10 mouse cellular contexts compared by ENCODE assay signal in genomic region chr2:16706227-16706626, GRCm38 (mm10).
DNase-seq lines count a peak whose midpoint lies in the region; ATAC-seq and TF ChIP-seq lines count a peak whose summit lies in the region.
"Had no signal": no experiment of that assay in that cellular context is flagged by ENCODE, and none has a peak within 500 bp of the region (broad histone marks: within the 10 kb centered on the region; RNA-seq: fewer than 3 reads in every experiment).

No protein-coding gene starts in this region.

- no peak for TF ChIP-seq POLR2A in MEL (IDR thresholded peaks at IDR 0.05; ENCODE audit: control insufficient read depth in 1 of 2, insufficient read depth in 1 of 2, low read depth in 1 of 2, low read length in 2 of 2, poor library complexity in 1 of 2)

- H3K4me3 ChIP-seq in gastrocnemius, adult 2 months: no peak overlapping the region
- H3K4me3 ChIP-seq in lung, embryonic 14.5 days (ENCODE audit: low read depth, low read length): no peak overlapping the region
- H3K4me3 ChIP-seq in MEL (ENCODE audit: control insufficient read depth in 1 of 2, insufficient read depth in 1 of 2, low read depth in 2 of 2, low read length in 2 of 2): no peak overlapping the region
- H3K4me3 ChIP-seq in stomach, postnatal 0 days (ENCODE audit: low read depth, low read length): no peak overlapping the region
- no peak overlapping the region for H3K4me3 ChIP-seq in forebrain, embryonic 12.5 days (replicated peaks)
- H3K4me3 ChIP-seq: megakaryocyte, embryonic 14.5 days had no signal

- H3K79me2 ChIP-seq in MEL (ENCODE audit: control insufficient read depth, insufficient read depth, low read length, poor library complexity): no peaks in the 10 kb centered on the region

- intact Hi-C loops in gastrocnemius, adult 2 months (cut with DNase I): no loop called here
- intact Hi-C loops in left cerebral cortex, postnatal 36 days (cut with DNase I): no loop called here

- TF ChIP-seq EP300 in MEL (IDR thresholded peaks at IDR 0.05; ENCODE audit: low read depth in 1 of 2, low read length in 2 of 2): no peak
- no peak for TF ChIP-seq EP300 in stomach, postnatal 0 days (optimal IDR thresholded peaks at IDR 0.05)

- H3K4me1 ChIP-seq in lung, embryonic 14.5 days (ENCODE audit: insufficient read depth): no peaks in the 10 kb centered on the region
- no peaks in the 10 kb centered on the region for H3K4me1 ChIP-seq in MEL (ENCODE audit: control insufficient read depth in 1 of 2, insufficient read depth in 2 of 2, low read length in 2 of 2)
- no peaks in the 10 kb centered on the region for H3K4me1 ChIP-seq in stomach, postnatal 0 days (replicated peaks; ENCODE audit: control insufficient read depth, insufficient read depth)
- H3K4me1 ChIP-seq in forebrain, embryonic 12.5 days: no peaks in the 10 kb centered on the region

- DNase-seq in gastrocnemius, adult 2 months: no peak
- DNase-seq in gastrocnemius, postnatal 4 days (ENCODE audit: low spot score in 2 of 2): no peak
- DNase-seq in lung, embryonic 14.5 days: peak; percentile 55
- no peak for DNase-seq in lung, adult 18-20 months
- DNase-seq in MEL (ENCODE audit: low read depth, low spot score): peak; percentile 19
- no peak for DNase-seq in stomach, postnatal 0 days (ENCODE audit: low spot score)
- DNase-seq in left cerebral cortex, postnatal 36 days (ENCODE audit: low spot score in 2 of 2): no peak
- DNase-seq: cerebellum, adult 9-10 months had no signal

- H3K9me3 ChIP-seq in lung, embryonic 14.5 days (ENCODE audit: low read depth, low read length): no peaks in the 10 kb centered on the region
- H3K9me3 ChIP-seq in MEL (replicated peaks; ENCODE audit: insufficient read depth, low read length): no peaks in the 10 kb centered on the region
- no peaks in the 10 kb centered on the region for H3K9me3 ChIP-seq in stomach, postnatal 0 days (ENCODE audit: control insufficient read depth, low read length)
- no peaks in the 10 kb centered on the region for H3K9me3 ChIP-seq in forebrain, embryonic 12.5 days
- H3K9me3 ChIP-seq: megakaryocyte, embryonic 14.5 days had no signal

- H3K27ac ChIP-seq in gastrocnemius, adult 2 months: no peak overlapping the region
- H3K27ac ChIP-seq in lung, embryonic 14.5 days (ENCODE audit: low read depth): no peak overlapping the region
- no peak overlapping the region for H3K27ac ChIP-seq in MEL (ENCODE audit: control insufficient read depth, low read depth, low read length)
- H3K27ac ChIP-seq in stomach, postnatal 0 days (replicated peaks): no peak overlapping the region
- H3K27ac ChIP-seq in forebrain, embryonic 12.5 days: no peak overlapping the region

- peak; percentile 46 for TF ChIP-seq CTCF in gastrocnemius, adult 2 months (IDR thresholded peaks at IDR 0.05)
- TF ChIP-seq CTCF in lung, embryonic 14.5 days (IDR thresholded peaks at IDR 0.05; ENCODE audit: low read depth): peak; percentile 48; the same call in 1 of the 2 replicates
- TF ChIP-seq CTCF in MEL (IDR thresholded peaks at IDR 0.05 in 2 of 3, conservative IDR thresholded peaks at IDR 0.05 in 1 of 3; ENCODE audit: control insufficient read depth in 1 of 3, insufficient read depth in 1 of 3, low read depth in 2 of 3, low read length in 3 of 3, poor library complexity in 1 of 3, severe bottlenecking in 1 of 3): peak; percentile 22 to 35 (median 35); a peak in 4 of 6 replicates
- peak; percentile 54 for TF ChIP-seq CTCF in stomach, postnatal 0 days (IDR thresholded peaks at IDR 0.05; ENCODE audit: low read depth)

- peak; percentile 18 for TF ChIP-seq RAD21 in MEL (IDR thresholded peaks at IDR 0.05; ENCODE audit: low read depth, low read length)

- no peaks in the 10 kb centered on the region for H3K36me3 ChIP-seq in lung, embryonic 14.5 days (ENCODE audit: insufficient read depth)
- no peaks in the 10 kb centered on the region for H3K36me3 ChIP-seq in MEL (ENCODE audit: control insufficient read depth in 1 of 2, insufficient read depth in 2 of 2, low read length in 2 of 2)
- H3K36me3 ChIP-seq in stomach, postnatal 0 days (ENCODE audit: control insufficient read depth, insufficient read depth, low read length): no peaks in the 10 kb centered on the region
- no peaks in the 10 kb centered on the region for H3K36me3 ChIP-seq in forebrain, embryonic 12.5 days (replicated peaks)

- no peak overlapping the region for H3K9ac ChIP-seq in lung, embryonic 14.5 days
- no peak overlapping the region for H3K9ac ChIP-seq in MEL (ENCODE audit: control insufficient read depth, low read depth, low read length, poor library complexity, severe bottlenecking)
- H3K9ac ChIP-seq in stomach, postnatal 0 days (ENCODE audit: low read length): no peak overlapping the region
- H3K9ac ChIP-seq in forebrain, embryonic 12.5 days: no peak overlapping the region

- no peak for ATAC-seq in lung, embryonic 14.5 days (ENCODE audit: insufficient read depth)
- ATAC-seq in stomach, postnatal 0 days (ENCODE audit: low FRiP score, low TSS enrichment): no peak
- ATAC-seq in forebrain, embryonic 12.5 days (ENCODE audit: low FRiP score): no peak

- no peak overlapping the region for H3K4me2 ChIP-seq in lung, embryonic 14.5 days
- no peak overlapping the region for H3K4me2 ChIP-seq in stomach, postnatal 0 days (replicated peaks; ENCODE audit: low read depth)
- no peak overlapping the region for H3K4me2 ChIP-seq in forebrain, embryonic 12.5 days

- H3K27me3 ChIP-seq in lung, embryonic 14.5 days (ENCODE audit: insufficient read depth, low read length): no peaks in the 10 kb centered on the region
- no peaks in the 10 kb centered on the region for H3K27me3 ChIP-seq in MEL (ENCODE audit: control insufficient read depth in 1 of 2, insufficient read depth in 2 of 2, low read length in 2 of 2)
- no peaks in the 10 kb centered on the region for H3K27me3 ChIP-seq in stomach, postnatal 0 days (ENCODE audit: control insufficient read depth, insufficient read depth, low read length)
- H3K27me3 ChIP-seq in forebrain, embryonic 12.5 days: no peaks in the 10 kb centered on the region
- H3K27me3 ChIP-seq: megakaryocyte, embryonic 14.5 days had no signal

- 86% methylated on average over 2 of the region's 2 CpGs for WGBS in lung, embryonic 14.5 days
- WGBS in stomach, postnatal 0 days: 87% methylated on average over 2 of the region's 2 CpGs
- 90% methylated on average over 2 of the region's 2 CpGs for WGBS in forebrain, embryonic 12.5 days

TF ChIP-seq in MEL, 35 proteins besides CTCF, POLR2A, EP300 and RAD21:
- TF ChIP-seq SMC3 (IDR thresholded peaks at IDR 0.05; ENCODE audit: low read depth, low read length): peak; percentile 48
- no peak for TF ChIP-seq RCOR1 (IDR thresholded peaks at IDR 0.05; ENCODE audit: low read depth, low read length)

Comparison
In these comparisons a context has a peak if more than half of its experiments do, and no peak if none do; other contexts are left out.
1. DNase-seq: peak in lung, embryonic 14.5 days (single experiment) and MEL (single experiment); none in gastrocnemius, adult 2 months (single experiment), gastrocnemius, postnatal 4 days (0 of 2), lung, adult 18-20 months (0 of 2), stomach, postnatal 0 days (single experiment) and left cerebral cortex, postnatal 36 days (0 of 2).
2. Peak in every context shown above with its lines, with median percentiles within 50 percentile points of each other: CTCF ChIP-seq.